In the genomic region with DNA sequence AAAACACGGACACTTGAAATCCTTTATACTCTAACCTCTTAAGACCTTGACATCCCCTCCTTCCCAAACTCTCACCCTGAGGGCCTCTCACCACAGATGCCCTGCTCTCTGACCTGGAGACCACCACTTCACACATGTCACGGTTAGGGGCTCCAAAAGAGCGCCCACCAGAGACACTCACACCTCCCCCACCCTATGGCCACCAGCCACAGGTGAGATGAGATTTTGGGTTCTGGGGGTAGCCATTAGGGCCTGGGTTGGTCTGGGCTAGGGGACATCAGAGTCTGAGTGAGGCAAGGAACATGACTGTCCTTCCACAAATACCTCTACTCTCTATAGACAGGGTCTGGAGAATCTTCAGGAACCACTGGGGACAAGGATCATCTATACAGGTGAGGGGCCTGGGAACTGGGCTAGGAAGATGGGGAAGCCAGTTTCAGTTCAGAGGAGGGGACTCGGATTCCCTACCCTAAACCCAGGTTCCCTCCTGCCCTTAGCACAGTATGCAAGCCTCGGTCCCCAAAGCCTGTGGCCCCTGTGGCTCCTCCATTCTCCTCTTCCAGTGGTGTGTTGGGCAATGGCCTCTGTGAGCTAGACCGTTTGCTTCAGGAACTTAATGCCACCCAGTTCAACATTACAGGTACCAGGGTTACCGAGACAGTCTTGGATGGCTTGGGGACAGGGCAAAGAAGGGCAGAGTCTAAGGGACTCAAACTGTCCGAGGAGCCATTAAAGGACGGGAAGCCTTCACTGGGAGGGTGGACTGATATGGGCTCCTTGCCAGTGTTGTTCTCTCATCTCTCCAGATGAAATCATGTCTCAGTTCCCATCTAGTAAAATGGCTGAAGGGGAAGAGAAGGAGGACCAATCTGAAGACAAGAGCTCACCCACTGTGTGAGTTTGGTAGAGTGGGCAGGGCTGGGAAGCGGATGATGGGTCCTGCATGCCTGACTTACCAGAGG, we compare ENCODE assay signal across 10 mouse cellular contexts. TPM values are rescaled to one million over a fixed set of nuclear protein-coding genes. Genes with fewer than 3 reads are reported as not detected.
DNase-seq lines count a peak whose midpoint lies in the region; ATAC-seq lines count a peak whose summit lies in the region.
"Had no signal": no experiment of that assay in that cellular context is flagged by ENCODE, and none has a peak within 500 bp of the region (broad histone marks: within the 10 kb centered on the region; RNA-seq: fewer than 3 reads in every experiment).

No protein-coding gene starts in this region.

- WGBS in heart, embryonic 13.5 days = 70% methylated on average over 10 of the region's 10 CpGs
- 81% methylated on average over 10 of the region's 10 CpGs for WGBS in embryonic facial prominence, embryonic 10.5 days
- 87% methylated on average over 10 of the region's 10 CpGs for WGBS in hindbrain, embryonic 12.5 days

- H3K27ac ChIP-seq in heart, embryonic 13.5 days (replicated peaks) = no peak overlapping the region
- no peak overlapping the region for H3K27ac ChIP-seq in embryonic facial prominence, embryonic 10.5 days (replicated peaks)
- H3K27ac ChIP-seq in hindbrain, embryonic 12.5 days = no peak overlapping the region

- intact Hi-C loops in left cerebral cortex, postnatal 10 days (cut with DNase I) = loop anchor here (5.0 kb wide), 2 partner anchors 49 to 444 kb away; a partner anchor contains a TSS

- peaks cover 51% of the 10 kb centered on the region for H3K4me1 ChIP-seq in heart, embryonic 13.5 days
- H3K4me1 ChIP-seq in embryonic facial prominence, embryonic 10.5 days = peaks cover 57% of the 10 kb centered on the region
- peaks cover 26% of the 10 kb centered on the region for H3K4me1 ChIP-seq in hindbrain, embryonic 12.5 days

- DNase-seq in heart, adult 9 months (ENCODE audit: low spot score in 2 of 2) = no peak
- DNase-seq in embryonic facial prominence, embryonic 10.5 days (ENCODE audit: low spot score) = no peak
- peak; percentile 23 to 24 for DNase-seq in lung, postnatal 4 days
- no peak for DNase-seq in ovary, adult 18-20 months (ENCODE audit: low spot score)
- DNase-seq in right cerebral cortex, postnatal 14 days = no peak
- no peak for DNase-seq in left cerebral cortex, postnatal 10 days (ENCODE audit: extremely low spot score in 1 of 2, low spot score in 2 of 2)

- no peaks in the 10 kb centered on the region for H3K9me3 ChIP-seq in heart, embryonic 13.5 days
- no peaks in the 10 kb centered on the region for H3K9me3 ChIP-seq in embryonic facial prominence, embryonic 10.5 days
- no peaks in the 10 kb centered on the region for H3K9me3 ChIP-seq in hindbrain, embryonic 12.5 days (replicated peaks)
- H3K9me3 ChIP-seq: megakaryocyte, embryonic 14.5 days had no signal

- peak overlapping the region; percentile 79 for H3K4me3 ChIP-seq in heart, embryonic 13.5 days
- peak overlapping the region; percentile 62 for H3K4me3 ChIP-seq in embryonic facial prominence, embryonic 10.5 days
- H3K4me3 ChIP-seq in hindbrain, embryonic 12.5 days = no peak overlapping the region

- H3K9ac ChIP-seq in heart, embryonic 13.5 days = peak overlapping the region; percentile 91
- H3K9ac ChIP-seq in hindbrain, embryonic 12.5 days = no peak overlapping the region

- peaks cover 67% of the 10 kb centered on the region for H3K36me3 ChIP-seq in heart, embryonic 13.5 days
- peaks cover 22% of the 10 kb centered on the region for H3K36me3 ChIP-seq in embryonic facial prominence, embryonic 10.5 days (replicated peaks)
- peaks cover 15% of the 10 kb centered on the region for H3K36me3 ChIP-seq in hindbrain, embryonic 12.5 days

- ATAC-seq in heart, embryonic 13.5 days (ENCODE audit: extremely low read depth, insufficient number of reproducible peaks, low FRiP score, low TSS enrichment) = no peak
- no peak for ATAC-seq in hindbrain, embryonic 12.5 days (ENCODE audit: low FRiP score)

- peak overlapping the region; percentile 80 for H3K4me2 ChIP-seq in heart, embryonic 13.5 days
- peak overlapping the region; percentile 59; the same call in 1 of the 2 replicates for H3K4me2 ChIP-seq in hindbrain, embryonic 12.5 days (replicated peaks)

- no peaks in the 10 kb centered on the region for H3K27me3 ChIP-seq in heart, embryonic 13.5 days (replicated peaks)
- H3K27me3 ChIP-seq in embryonic facial prominence, embryonic 10.5 days (replicated peaks; ENCODE audit: low read depth, poor library complexity, severe bottlenecking) = peaks cover 50% of the 10 kb centered on the region
- H3K27me3 ChIP-seq in hindbrain, embryonic 12.5 days = peaks cover 11% of the 10 kb centered on the region; the same call in 1 of the 2 replicates

RNA-seq across cellular contexts. Expression of a gene that starts 1.8 kb away (rescaled TPM):
- polyA plus RNA-seq in heart, embryonic 13.5 days (2015; fragmentation: Nextera tagmentation; extraction: Ambion mirVana) = 165 and 177 TPM in 2 replicates
- 23.6 and 25.3 TPM in 2 replicates for polyA plus RNA-seq in embryonic facial prominence, embryonic 10.5 days (2016; fragmentation: Nextera tagmentation; extraction: Ambion mirVana)
- 50.9 and 63.1 TPM in 2 replicates for polyA plus RNA-seq in hindbrain, embryonic 12.5 days (2016; fragmentation: Nextera tagmentation; extraction: Ambion mirVana)
- total RNA-seq in left cerebral cortex, postnatal 10 days (2021) = 10 to 100 TPM; 33.0 to 35.9 TPM

RNA-seq across cellular contexts. Expression of a gene that starts 10.5 kb away (rescaled TPM):
- polyA plus RNA-seq in heart, embryonic 13.5 days (2015; fragmentation: Nextera tagmentation; extraction: Ambion mirVana) = 5.8 and 6.5 TPM in 2 replicates
- 9.2 and 10.4 TPM in 2 replicates for polyA plus RNA-seq in embryonic facial prominence, embryonic 10.5 days (2016; fragmentation: Nextera tagmentation; extraction: Ambion mirVana)
- polyA plus RNA-seq in hindbrain, embryonic 12.5 days (2016; fragmentation: Nextera tagmentation; extraction: Ambion mirVana) = 13.8 and 14.1 TPM in 2 replicates
- 1 to 10 TPM; 3.8 to 4.1 TPM for total RNA-seq in left cerebral cortex, postnatal 10 days (2021)

RNA-seq across cellular contexts. Expression of a gene that starts 11.2 kb away (rescaled TPM):
- 12.8 and 13.1 TPM in 2 replicates for polyA plus RNA-seq in heart, embryonic 13.5 days (2015; fragmentation: Nextera tagmentation; extraction: Ambion mirVana)
- polyA plus RNA-seq in embryonic facial prominence, embryonic 10.5 days (2016; fragmentation: Nextera tagmentation; extraction: Ambion mirVana) = 17.5 and 19.1 TPM in 2 replicates
- polyA plus RNA-seq in hindbrain, embryonic 12.5 days (2016; fragmentation: Nextera tagmentation; extraction: Ambion mirVana) = 16.4 and 17.4 TPM in 2 replicates
- total RNA-seq in left cerebral cortex, postnatal 10 days (2021) = 10 to 100 TPM; 10.8 to 11.5 TPM

RNA-seq across cellular contexts. Expression of a gene that starts 17.1 kb away (rescaled TPM):
- not detected in 2 replicates for polyA plus RNA-seq in heart, embryonic 13.5 days (2015; fragmentation: Nextera tagmentation; extraction: Ambion mirVana)
- 0.10 and 0.28 TPM in 2 replicates for polyA plus RNA-seq in embryonic facial prominence, embryonic 10.5 days (2016; fragmentation: Nextera tagmentation; extraction: Ambion mirVana)
- not detected in 2 replicates for polyA plus RNA-seq in hindbrain, embryonic 12.5 days (2016; fragmentation: Nextera tagmentation; extraction: Ambion mirVana)
- not detected for total RNA-seq in left cerebral cortex, postnatal 10 days (2021)
- total RNA-seq: hematopoietic stem cell, adult 5-6 weeks had no signal

RNA-seq across cellular contexts. Expression of a gene that starts 42.2 kb away (rescaled TPM):
- 617 and 701 TPM in 2 replicates for polyA plus RNA-seq in heart, embryonic 13.5 days (2015; fragmentation: Nextera tagmentation; extraction: Ambion mirVana)
- polyA plus RNA-seq in embryonic facial prominence, embryonic 10.5 days (2016; fragmentation: Nextera tagmentation; extraction: Ambion mirVana) = 0.39 TPM in 1 of 2 replicates, not detected in the other
- 1.3 and 4.1 TPM in 2 replicates for polyA plus RNA-seq in hindbrain, embryonic 12.5 days (2016; fragmentation: Nextera tagmentation; extraction: Ambion mirVana)
- 1 to 10 TPM; 8.8 to 9.4 TPM for total RNA-seq in left cerebral cortex, postnatal 10 days (2021)

Comparison
In these comparisons a context has a peak if more than half of its experiments do, and no peak if none do; other contexts are left out.
1. DNase-seq: peak in lung, postnatal 4 days (2 of 2); none in heart, adult 9 months (0 of 2), embryonic facial prominence, embryonic 10.5 days (single experiment), ovary, adult 18-20 months (single experiment), right cerebral cortex, postnatal 14 days (single experiment) and left cerebral cortex, postnatal 10 days (0 of 2).